Mouse (Mus musculus): ENCODE data around the gene Fam243.
A peak's percentile ranks its signal among the peaks of the same experiment; 100 is the strongest.

The Fam243 gene

GRCm38 (mm10) chr16:92321341-92321740 is at the start of gene Fam243:
TSS of gene Fam243 (minus strand) at chr16:92321441.
- no peak for DNase-seq

DNA sequence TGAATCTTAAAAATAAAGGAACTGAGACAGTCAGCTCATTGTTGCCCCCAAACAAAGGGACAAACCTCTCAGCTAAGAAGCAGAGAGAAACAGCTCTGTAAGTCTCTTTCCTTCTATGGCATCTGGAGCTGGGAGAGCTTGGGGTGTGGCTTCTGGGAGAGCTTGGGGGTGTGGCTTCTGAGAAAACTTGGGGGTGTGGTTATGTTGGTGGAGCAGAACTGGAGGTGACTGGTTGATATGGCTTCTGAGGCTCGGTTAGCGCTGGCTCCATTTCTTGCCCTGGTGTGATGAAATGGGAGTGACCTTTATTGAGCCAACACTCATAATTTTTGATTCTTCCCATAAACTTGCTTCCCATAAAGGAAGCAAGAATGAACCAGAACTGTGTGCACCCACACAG is 48.0 kb upstream of the Fam243 start:
- DNase-seq, result no peak

DNA sequence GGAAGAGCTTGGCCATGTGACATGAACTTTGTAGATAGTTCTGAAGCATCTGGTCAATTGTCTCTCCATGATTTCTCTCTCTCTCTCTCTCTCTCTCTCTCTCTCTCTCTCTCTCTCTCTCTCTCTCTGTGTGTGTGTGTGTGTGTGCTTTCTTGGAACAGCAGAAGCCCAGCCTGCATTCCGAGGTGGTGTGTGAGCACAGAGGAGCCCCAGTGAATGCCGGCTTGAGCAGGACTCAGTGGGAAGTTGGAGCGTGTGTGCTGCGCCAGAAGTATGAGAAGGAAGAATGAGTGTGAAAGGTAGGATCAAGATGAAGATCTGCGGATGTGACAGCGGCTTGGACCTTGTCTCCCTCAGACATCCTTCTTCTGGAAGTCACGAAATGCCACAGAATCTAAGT is 44.2 kb upstream of the Fam243 start:
- DNase-seq, result no peak

- DNase-seq, result no peak
These were observed 39.5 kb upstream of the Fam243 start for GRCm38 (mm10) chr16:92360711-92361110.

- no peak for DNase-seq
These were observed 38.0 kb upstream of the Fam243 start, which contains the start of gene Kcne1 for GRCm38 (mm10) chr16:92359229-92359628. TSS of gene Kcne1 (minus strand) at chr16:92359468.

DNA sequence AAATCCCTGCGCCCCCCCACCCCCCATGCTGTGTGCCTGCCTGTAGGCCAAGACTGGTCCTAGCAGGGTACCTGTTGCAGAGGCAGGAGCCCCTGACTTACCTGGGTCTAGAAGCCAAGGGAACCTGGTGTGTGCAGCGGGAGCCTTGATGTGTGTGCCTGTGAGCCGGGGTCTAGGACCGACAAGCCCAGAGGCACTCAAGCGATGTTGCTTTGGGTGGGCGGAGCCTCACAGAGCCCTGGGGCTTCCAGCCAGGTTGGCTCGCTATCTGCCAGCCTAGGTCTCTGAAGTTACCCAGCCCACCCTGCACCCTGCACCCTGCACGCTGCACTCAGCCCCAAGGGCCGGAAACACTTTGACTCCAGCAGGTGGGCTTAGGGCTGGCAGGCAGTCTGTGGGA is 37.5 kb upstream of the Fam243 start:
- no peak for DNase-seq

- DNase-seq, result no peak
These were observed 36.3 kb upstream of the Fam243 start for GRCm38 (mm10) chr16:92357566-92357965.

GRCm38 (mm10) chr16:92357023-92357422 is 35.8 kb upstream of the Fam243 start:
- DNase-seq, result no peak

DNA sequence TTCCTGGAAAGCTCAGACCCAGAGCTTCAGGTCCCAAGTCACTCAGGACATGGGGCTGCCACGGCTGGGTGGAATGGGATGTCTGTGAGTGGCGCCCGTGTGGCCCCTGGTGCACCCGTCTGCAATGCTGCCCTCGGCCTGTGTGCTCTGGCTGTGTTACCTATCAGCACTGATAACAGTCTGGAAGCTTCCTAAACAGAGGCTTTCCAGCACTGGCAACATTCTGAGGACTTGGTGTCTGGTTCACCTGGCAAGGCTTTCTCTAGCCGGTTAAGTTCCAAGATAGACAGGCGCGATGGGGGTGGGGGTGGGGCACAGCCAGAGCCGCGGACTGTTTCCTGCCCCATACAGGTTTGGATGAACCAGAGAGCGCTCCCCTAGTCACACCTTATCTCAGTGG is 34.7 kb upstream of the Fam243 start:
- no peak for DNase-seq

GRCm38 (mm10) chr16:92355366-92355765 is 34.1 kb upstream of the Fam243 start:
- no peak for DNase-seq

- no peak for DNase-seq
These were observed 32.7 kb upstream of the Fam243 start for GRCm38 (mm10) chr16:92353897-92354296.

GRCm38 (mm10) chr16:92353295-92353694 is 32.1 kb upstream of the Fam243 start:
- no peak for DNase-seq

- no peak for DNase-seq
These were observed 27.7 kb upstream of the Fam243 start for GRCm38 (mm10) chr16:92348941-92349340.

GRCm38 (mm10) chr16:92346297-92346916 is 25.2 kb upstream of the Fam243 start:
- no peak for DNase-seq

DNA sequence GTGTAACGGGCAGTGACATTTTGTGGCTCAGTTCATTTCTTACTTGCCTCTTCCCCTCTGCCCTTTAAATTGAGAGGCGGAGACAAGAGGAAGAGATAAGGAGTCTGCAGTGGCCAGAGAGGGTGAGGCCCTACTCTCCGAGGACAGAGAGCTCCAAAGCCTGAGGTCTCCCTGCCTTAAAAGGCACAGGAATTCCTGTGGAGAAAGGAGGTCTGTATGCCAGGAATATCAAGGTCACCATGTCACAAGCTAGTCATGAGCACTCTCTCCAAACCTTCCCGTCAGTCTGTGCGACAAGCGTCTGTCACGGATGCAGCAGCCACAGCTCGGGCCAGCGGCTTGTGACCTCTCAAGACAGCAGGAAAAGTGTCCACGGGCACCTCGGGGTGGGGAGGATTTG is 23.9 kb upstream of the Fam243 start:
- DNase-seq, result no peak

DNA sequence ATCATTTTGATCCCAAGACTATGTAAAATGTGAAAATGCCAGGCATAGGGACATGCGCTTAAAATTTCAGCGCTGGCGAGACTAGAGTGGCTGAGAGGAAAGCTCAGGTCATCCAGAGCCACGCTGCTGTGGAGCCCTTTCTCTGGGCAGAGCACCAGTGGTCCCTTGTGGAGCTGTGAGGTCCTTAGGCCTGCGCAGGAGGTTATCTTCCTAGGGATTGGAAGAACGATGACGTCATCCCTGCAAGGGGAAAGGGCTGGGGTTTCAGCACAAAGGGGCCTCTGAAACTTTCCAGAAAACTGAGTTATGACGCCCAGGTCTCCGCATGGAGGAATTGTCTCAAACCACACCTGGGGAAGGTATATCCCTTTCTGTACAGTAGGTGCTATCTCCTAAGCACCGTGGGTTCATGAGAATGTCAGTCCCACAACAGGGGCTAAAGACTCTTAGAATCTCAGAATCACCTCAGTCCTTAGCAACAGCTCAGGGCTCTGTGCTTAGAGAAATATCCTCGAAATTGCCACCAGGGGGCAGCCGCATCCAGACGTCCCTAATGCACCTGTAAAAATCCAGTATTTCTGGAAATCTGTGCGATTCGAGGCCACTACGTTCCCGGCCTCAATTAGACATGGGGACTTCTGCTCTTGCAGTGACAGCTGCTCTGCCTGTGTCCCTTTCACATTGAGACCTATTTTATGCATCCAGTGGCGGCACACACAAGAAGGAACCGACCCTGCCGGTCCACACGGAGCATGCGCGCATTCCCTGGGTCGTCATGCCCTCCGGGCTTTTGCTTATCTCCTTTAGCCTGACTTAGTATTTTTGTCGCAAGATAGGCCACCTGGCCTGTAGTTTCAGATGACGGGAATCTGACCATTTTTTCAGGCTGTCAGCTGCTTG is 19.6 kb upstream of the Fam243 start:
- DNase-seq, result peak; percentile 70

- peak; percentile 72 for DNase-seq
These were observed 15.0 kb upstream of the Fam243 start for GRCm38 (mm10) chr16:92336280-92336679.

- DNase-seq, result no peak
These were observed 13.4 kb upstream of the Fam243 start for GRCm38 (mm10) chr16:92334600-92334999.

DNA sequence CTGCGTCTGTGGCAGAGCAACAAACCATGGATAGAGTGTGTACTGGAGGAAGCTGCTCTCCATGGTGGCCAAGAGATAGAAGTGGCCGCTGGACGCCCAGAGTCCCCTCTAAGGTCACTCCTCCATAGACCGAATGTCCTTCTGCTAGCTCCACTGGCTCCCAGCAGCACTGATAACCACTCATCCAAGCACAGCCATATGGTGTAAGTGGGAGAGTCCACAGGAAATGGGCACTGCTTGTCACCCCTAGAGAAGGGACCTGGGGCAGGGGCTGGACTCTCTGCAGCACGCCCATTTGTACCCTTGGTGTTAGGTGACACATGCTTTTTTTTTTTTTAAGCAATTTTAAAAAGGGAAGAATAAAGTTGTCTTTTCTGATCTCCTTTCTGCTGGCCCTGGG is 9.7 kb upstream of the Fam243 start:
- peak; percentile 41 for DNase-seq

GRCm38 (mm10) chr16:92327911-92328310 is 6.7 kb upstream of the Fam243 start:
- DNase-seq, result peak; percentile 55

DNA sequence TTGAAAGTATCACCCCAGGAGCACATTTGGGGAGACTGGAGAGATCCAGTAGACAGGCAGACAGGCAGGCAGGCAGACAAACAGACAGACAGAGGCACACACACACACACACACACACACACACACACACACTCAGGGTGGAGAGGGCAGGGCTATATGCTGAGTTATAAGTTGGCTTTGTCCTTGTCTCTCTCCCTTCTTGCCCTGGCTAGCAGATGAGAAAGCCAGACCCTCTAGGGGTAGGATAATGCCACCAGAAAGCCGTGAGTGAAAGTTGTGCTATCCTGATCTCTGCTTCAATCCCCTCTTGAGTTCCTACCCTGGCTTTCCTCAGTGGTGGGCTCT is 3.8 kb upstream of the Fam243 start:
- DNase-seq, result no peak

GRCm38 (mm10) chr16:92324309-92325061 is 3.2 kb upstream of the Fam243 start:
- no peak for DNase-seq

GRCm38 (mm10) chr16:92320361-92320760 is 880 bp downstream of the Fam243 start:
- DNase-seq, result no peak
